Mouse (Mus musculus) CH12.LX (cell line): ENCODE data around the gene Mgll. TPM values are rescaled to one million over a fixed set of nuclear protein-coding genes. Genes with fewer than 3 reads are reported as not detected.
A peak's percentile ranks its signal among the peaks of the same experiment; 100 is the strongest.

ENCODE experiments used
- DNase-seq: peaks from one replicate; pipeline ENCODE4 v3.0.0-alpha.2; 2013; ENCODE audit errors: extremely low read depth
- H3K27ac ChIP-seq: 2 replicates; pipeline ENCODE4 v1.5.1; 2012; ENCODE audit warnings: low read depth, mild to moderate bottlenecking, control low read depth, moderate library complexity; ENCODE audit not compliant: insufficient read depth
- H3K27me3 ChIP-seq: replicated peaks from 2 replicates; pipeline ENCODE3; 2012; ENCODE audit warnings: inconsistent platforms
- H3K36me3 ChIP-seq, 2 experiments: replicated peaks in 1 of 2; 2 replicates each; pipeline versions ENCODE3 to v1.6.1; 2012; ENCODE audit warnings: inconsistent platforms in 1 of 2, low read length in 1 of 2, mild to moderate bottlenecking in 1 of 2, mixed read lengths in 1 of 2, moderate library complexity in 1 of 2; ENCODE audit not compliant: control insufficient read depth in 1 of 2, insufficient read depth in 1 of 2
- H3K4me1 ChIP-seq, 2 experiments: 2 replicates each; pipeline ENCODE4 v1.6.1; 2012; ENCODE audit warnings: inconsistent platforms in 1 of 2, moderate library complexity in 1 of 2; ENCODE audit not compliant: insufficient read depth in 2 of 2, control insufficient read depth in 1 of 2
- H3K4me2 ChIP-seq: 2 replicates; pipeline ENCODE4 v1.6.1; 2012; ENCODE audit warnings: low read depth, mild to moderate bottlenecking, control low read depth; ENCODE audit not compliant: poor library complexity, insufficient read depth, severe bottlenecking
- H3K4me3 ChIP-seq, 3 experiments: fragments of 150-350 bp in 1 of 3; sonication (generic) in 1 of 3; replicated peaks in 1 of 3; 2 replicates each; pipeline versions ENCODE3 to v1.5.1; 2011 to 2012; ENCODE audit warnings: low read depth in 2 of 3, low read length in 2 of 3, mild to moderate bottlenecking in 2 of 3, moderate library complexity in 2 of 3, control low read depth in 1 of 3, improper control_type of control experiment in 1 of 3, inconsistent platforms in 1 of 3, mixed read lengths in 1 of 3; ENCODE audit not compliant: poor library complexity in 1 of 3
- H3K79me2 ChIP-seq: replicated peaks from 2 replicates; pipeline ENCODE4 v1.6.1; 2012; ENCODE audit warnings: mild to moderate bottlenecking, moderate library complexity; ENCODE audit not compliant: control insufficient read depth, poor library complexity, insufficient read depth, severe bottlenecking; ENCODE audit errors: extremely low read depth
- H3K9ac ChIP-seq: 2 replicates; pipeline ENCODE4 v1.6.1; 2012; ENCODE audit warnings: low read depth, mild to moderate bottlenecking, control low read depth, moderate library complexity; ENCODE audit not compliant: insufficient read depth
- H3K9me3 ChIP-seq: replicated peaks from 2 replicates; pipeline ENCODE3; 2012; ENCODE audit warnings: low read length, inconsistent platforms, mixed read lengths
- BHLHE40 ChIP-seq: IDR thresholded peaks from 2 replicates; pipeline ENCODE4 v1.6.1; 2011; ENCODE audit warnings: mild to moderate bottlenecking, low read depth, low read length, improper control_type of control experiment
- CHD2 ChIP-seq: IDR thresholded peaks from 2 replicates; pipeline ENCODE4 v1.6.1; 2011; ENCODE audit warnings: low read length, improper control_type of control experiment
- E2F4 ChIP-seq: IDR thresholded peaks from 2 replicates; pipeline ENCODE4 v1.6.1; 2011; ENCODE audit warnings: low read depth, low read length, improper control_type of control experiment; ENCODE audit not compliant: insufficient replicate concordance
- ELF1 ChIP-seq: IDR thresholded peaks from 2 replicates; pipeline ENCODE4 v1.6.1; 2014; ENCODE audit warnings: low read depth, mild to moderate bottlenecking, inconsistent platforms, low read length, improper control_type of control experiment
- EP300 ChIP-seq: IDR thresholded peaks from 2 replicates; pipeline ENCODE4 v1.6.1; 2011; ENCODE audit warnings: low read length, improper control_type of control experiment
- HCFC1 ChIP-seq: IDR thresholded peaks from 2 replicates; pipeline ENCODE4 v1.6.1; 2012; ENCODE audit warnings: low read depth, mild to moderate bottlenecking, inconsistent platforms, low read length, improper control_type of control experiment
- IRF4 ChIP-seq: IDR thresholded peaks from 2 replicates; pipeline ENCODE4 v1.6.1; 2014; ENCODE audit warnings: low read depth, mild to moderate bottlenecking, inconsistent platforms, low read length, improper control_type of control experiment
- JUN ChIP-seq: IDR thresholded peaks from 2 replicates; pipeline ENCODE4 v1.6.1; 2011; ENCODE audit warnings: low read depth, mild to moderate bottlenecking, low read length, improper control_type of control experiment, moderate library complexity; ENCODE audit not compliant: insufficient read depth
- KAT2A ChIP-seq: IDR thresholded peaks from 2 replicates; pipeline ENCODE4 v1.6.1; 2012; ENCODE audit warnings: low read length, improper control_type of control experiment, inconsistent platforms; ENCODE audit not compliant: insufficient replicate concordance
- MAFK ChIP-seq: IDR thresholded peaks from 2 replicates; pipeline ENCODE4 v1.6.1; 2011; ENCODE audit warnings: low read length, improper control_type of control experiment; ENCODE audit not compliant: insufficient replicate concordance
- MYC ChIP-seq: IDR thresholded peaks from 2 replicates; pipeline ENCODE4 v1.6.1; 2011; ENCODE audit warnings: low read depth, mild to moderate bottlenecking, improper control_type of control experiment, low read length
- NELFE ChIP-seq: IDR thresholded peaks from 2 replicates; pipeline ENCODE4 v1.6.1; 2011; ENCODE audit warnings: low read depth, low read length, improper control_type of control experiment
- NRF1 ChIP-seq: IDR thresholded peaks from 2 replicates; pipeline ENCODE4 v1.6.1; 2014; ENCODE audit warnings: low read depth, mild to moderate bottlenecking, inconsistent platforms, low read length, improper control_type of control experiment, moderate library complexity
- PAX5 ChIP-seq: IDR thresholded peaks from 2 replicates; pipeline ENCODE4 v1.6.1; 2012; ENCODE audit warnings: low read length, inconsistent platforms, mixed read lengths
- POLR2AphosphoS2 ChIP-seq: IDR thresholded peaks from 2 replicates; pipeline ENCODE4 v1.6.1; 2011; ENCODE audit warnings: low read depth, low read length, improper control_type of control experiment
- RCOR1 ChIP-seq: conservative IDR thresholded peaks from 2 replicates; pipeline ENCODE4 v1.6.1; 2012; ENCODE audit warnings: low read depth, mild to moderate bottlenecking, inconsistent platforms, low read length, improper control_type of control experiment
- SMC3 ChIP-seq: IDR thresholded peaks from 2 replicates; pipeline ENCODE4 v1.6.1; 2011; ENCODE audit warnings: low read depth, low read length, improper control_type of control experiment
- TBP ChIP-seq: conservative IDR thresholded peaks from 2 replicates; pipeline ENCODE4 v1.6.1; 2011; ENCODE audit warnings: low read depth, low read length, improper control_type of control experiment
- UBTF ChIP-seq: IDR thresholded peaks from 2 replicates; pipeline ENCODE4 v1.6.1; 2012; ENCODE audit warnings: low read depth, mild to moderate bottlenecking, inconsistent platforms, low read length, improper control_type of control experiment, moderate library complexity
- USF1 ChIP-seq: IDR thresholded peaks from 2 replicates; pipeline ENCODE4 v1.6.1; 2014; ENCODE audit warnings: low read depth, mild to moderate bottlenecking, inconsistent platforms, low read length, improper control_type of control experiment
- ZNF384 ChIP-seq: IDR thresholded peaks from 2 replicates; pipeline ENCODE4 v1.6.1; 2012; ENCODE audit warnings: low read depth, low read length, improper control_type of control experiment, inconsistent platforms
- dilution Hi-C: fragments of 300-500 bp; cut with MboI; formaldehyde crosslinking; loops from 2 replicates; pipeline ENCODE4 v1.14.3; 2020; ENCODE audit warnings: low sequenced_read_pairs; ENCODE audit not compliant: extremely low pct_unique_long_range_greater_than_20kb, extremely low pct_ligation_motif_present
- in situ Hi-C: fragments of 300-500 bp; cut with MboI; formaldehyde crosslinking; loops from 3 replicates; pipeline ENCODE4 v1.14.3; 2019; ENCODE audit warnings: low sequenced_read_pairs, low pct_ligation_motif_present, low pct_unique_long_range_greater_than_20kb, mixed read lengths
- polyA plus RNA-seq: library from polyadenylated mRNA; unstranded; fragments of >175 nt; gene quantifications from 2 replicates; pipeline ENCODE4 v1.2.1, GENCODE M21; 2012; ENCODE audit warnings: low read depth; ENCODE audit not compliant: insufficient read length
- total RNA-seq, 2 experiments: library from RNA; depleted of rRNA; stranded (reverse); fragments of 300-350 nt in 1 of 2; fragments of >200 nt in 1 of 2; gene quantifications; 2 replicates each; pipeline ENCODE4 v1.2.3; 2012 to 2014

Mgll gene
- total and polyA plus RNA-seq, 3 experiments, result 60.8 to 81.1 (median 76.5) TPM

DNA sequence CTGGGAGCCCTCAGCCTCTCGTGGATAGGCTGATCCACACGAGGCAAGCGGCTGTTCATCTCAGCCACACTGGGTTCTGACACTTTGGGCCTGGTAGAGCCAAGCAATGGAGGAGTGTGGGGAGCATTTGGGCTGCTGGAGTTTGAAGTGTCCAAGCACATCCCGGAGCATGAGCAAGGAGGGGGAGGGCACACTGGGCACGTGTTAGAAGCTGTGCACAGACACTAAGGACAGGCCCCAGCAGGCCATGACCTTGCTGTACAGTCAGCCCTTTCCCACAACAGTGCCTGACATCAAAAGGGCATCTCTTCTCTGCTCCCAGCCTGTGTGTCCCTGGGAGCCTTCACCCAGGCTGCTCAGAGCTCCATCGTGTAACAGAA, 13.3 kb downstream of the Mgll start:
- in situ Hi-C loops (loop anchor here (10.0 kb wide), 1 partner anchor 153 kb away; no protein-coding TSS in a partner anchor), dilution Hi-C loops (no loop called here)
- H3K4me2 ChIP-seq, result peak overlapping the region; percentile 74
- TF ChIP-seq NELFE, result no peak
- no peak for TF ChIP-seq UBTF
- no peak for TF ChIP-seq MAFK
- no peak for TF ChIP-seq HCFC1
- TF ChIP-seq BHLHE40, result peak; percentile 91
- H3K9me3 ChIP-seq, result peaks cover 9% of the 10 kb centered on the region
- H3K36me3 ChIP-seq, result peaks cover 59 to 90% of the 10 kb centered on the region in 2 experiments
- peak overlapping the region; percentile 2; the same call in 1 of the 2 replicates for H3K9ac ChIP-seq
- no peaks in the 10 kb centered on the region for H3K27me3 ChIP-seq
- H3K4me3 ChIP-seq, result peak overlapping the region in 1 of 3 experiments; percentile 6
- peaks cover 33 to 98% of the 10 kb centered on the region in 2 experiments for H3K4me1 ChIP-seq
- DNase-seq, result no peak
- peak overlapping the region; percentile 96 for H3K27ac ChIP-seq
- peaks cover 73% of the 10 kb centered on the region for H3K79me2 ChIP-seq

- peaks cover 21 to 87% of the 10 kb centered on the region in 2 experiments for H3K4me1 ChIP-seq
- peaks cover 56 to 82% of the 10 kb centered on the region in 2 experiments for H3K36me3 ChIP-seq
- H3K27ac ChIP-seq, result no peak overlapping the region
- H3K9me3 ChIP-seq, result no peaks in the 10 kb centered on the region
- in situ Hi-C loops, result no loop called here
- H3K4me2 ChIP-seq, result no peak overlapping the region
- no peaks in the 10 kb centered on the region for H3K27me3 ChIP-seq
- H3K4me3 ChIP-seq, result no peak overlapping the region
- no peak for TF ChIP-seq E2F4
- no peak for TF ChIP-seq EP300
- no peak for TF ChIP-seq RCOR1
- no peak for TF ChIP-seq TBP
- TF ChIP-seq MYC, result no peak
- TF ChIP-seq USF1, result no peak
- no peak for TF ChIP-seq ZNF384
- no peak for TF ChIP-seq PAX5
- TF ChIP-seq NRF1, result no peak
- no peak for TF ChIP-seq JUN
- TF ChIP-seq NELFE, result no peak
- no peak for TF ChIP-seq IRF4
- TF ChIP-seq SMC3, result no peak
- TF ChIP-seq KAT2A, result no peak
- TF ChIP-seq POLR2AphosphoS2, result no peak
- TF ChIP-seq ELF1, result no peak
- TF ChIP-seq CHD2, result no peak
- dilution Hi-C loops, result no loop called here
- no peak overlapping the region for H3K9ac ChIP-seq
- no peak for DNase-seq
- peaks cover 59% of the 10 kb centered on the region for H3K79me2 ChIP-seq
Measured at GRCm38 (mm10) chr6:88741041-88741440, 16.8 kb downstream of the Mgll start.
